Mouse (Mus musculus): ENCODE data around the gene Maml2. TPM values are rescaled to one million over a fixed set of nuclear protein-coding genes. Genes with fewer than 3 reads are reported as not detected.

Maml2 gene
- polyA plus RNA-seq, 2 experiments from 2014 or later = 30.9 to 36.6 TPM

GRCm38 (mm10) chr9:13448716-13449115 lies 151.0 kb downstream of the Maml2 start:
- no peak for ATAC-seq

GRCm38 (mm10) chr9:13454651-13455123 lies 156.9 kb downstream of the Maml2 start:
- ATAC-seq = no peak

- ATAC-seq = no peak
Observed at GRCm38 (mm10) chr9:13455231-13455630, 157.5 kb downstream of the Maml2 start.

- ATAC-seq = no peak
Observed at GRCm38 (mm10) chr9:13457774-13458173, 160.0 kb downstream of the Maml2 start.

GRCm38 (mm10) chr9:13459371-13459770 lies 161.6 kb downstream of the Maml2 start:
- ATAC-seq = no peak

- no peak for ATAC-seq
Observed at GRCm38 (mm10) chr9:13460012-13460411, 162.3 kb downstream of the Maml2 start.

GRCm38 (mm10) chr9:13460926-13461325 lies 163.2 kb downstream of the Maml2 start:
- no peak for ATAC-seq

GRCm38 (mm10) chr9:13465358-13466020 lies 167.7 kb downstream of the Maml2 start:
- peak; percentile 19 for ATAC-seq

- peak; percentile 90 for ATAC-seq
Observed at GRCm38 (mm10) chr9:13466351-13466750, 168.6 kb downstream of the Maml2 start.

- ATAC-seq = peak; percentile 33
Observed at GRCm38 (mm10) chr9:13466816-13467215, 169.1 kb downstream of the Maml2 start.

GRCm38 (mm10) chr9:13467745-13468144 lies 170.0 kb downstream of the Maml2 start:
- no peak for ATAC-seq

- ATAC-seq = no peak
Observed at GRCm38 (mm10) chr9:13468778-13469177, 171.0 kb downstream of the Maml2 start.

GRCm38 (mm10) chr9:13470013-13470412 lies 172.3 kb downstream of the Maml2 start:
- ATAC-seq = peak; percentile 41

GRCm38 (mm10) chr9:13474951-13475350 lies 177.2 kb downstream of the Maml2 start:
- ATAC-seq = no peak

GRCm38 (mm10) chr9:13479275-13479674 lies 181.5 kb downstream of the Maml2 start:
- no peak for ATAC-seq

GRCm38 (mm10) chr9:13483199-13484068 lies 185.7 kb downstream of the Maml2 start:
- ATAC-seq = no peak

GRCm38 (mm10) chr9:13484267-13485240 lies 186.8 kb downstream of the Maml2 start:
- no peak for ATAC-seq

GRCm38 (mm10) chr9:13485914-13486313 lies 188.2 kb downstream of the Maml2 start:
- ATAC-seq = no peak

GRCm38 (mm10) chr9:13491107-13491506 lies 193.3 kb downstream of the Maml2 start:
- no peak for ATAC-seq

GRCm38 (mm10) chr9:13491854-13492620 lies 194.3 kb downstream of the Maml2 start:
- no peak for ATAC-seq

GRCm38 (mm10) chr9:13492807-13493206 lies 195.1 kb downstream of the Maml2 start:
- ATAC-seq = no peak

- no peak for ATAC-seq
Observed at GRCm38 (mm10) chr9:13493746-13494145, 196.0 kb downstream of the Maml2 start.

All from CD4-positive, CD25-positive, alpha-beta regulatory T cell, adult 4 months (primary cell).